Mouse (Mus musculus) stomach, postnatal 0 days (tissue): ENCODE measurements around the gene Fau.

Source experiments
- CTCF ChIP-seq: IDR thresholded peaks from 2 replicates; pipeline ENCODE4 v1.5.1; 2016; ENCODE audit warnings: antibody characterized with exemption, low read depth, mild to moderate bottlenecking, moderate library complexity
- EP300 ChIP-seq: optimal IDR thresholded peaks from 2 replicates; pipeline ENCODE3; 2016; ENCODE audit warnings: antibody characterized with exemption

DNA sequence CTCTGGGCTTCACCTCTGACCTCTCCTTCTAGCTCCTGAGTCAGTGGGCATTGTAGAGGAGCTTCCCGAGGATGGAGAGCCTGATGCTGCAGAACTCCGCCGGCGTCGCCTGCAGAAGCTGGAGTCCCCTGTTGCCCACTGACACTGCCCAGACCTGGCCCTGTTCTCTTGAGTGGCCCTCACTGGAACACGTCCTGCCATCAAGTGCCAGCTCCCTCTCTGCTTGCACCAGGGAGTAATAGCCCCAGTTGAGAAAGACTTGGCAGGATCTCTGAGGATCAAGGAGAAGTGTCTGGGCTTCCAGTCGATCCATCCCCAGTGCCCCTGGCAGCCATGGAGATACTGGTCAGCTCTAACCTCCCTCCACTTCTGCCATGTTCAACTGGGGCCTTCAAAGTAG is 5.1 kb upstream of the Fau start:
- TF ChIP-seq EP300 (no peak), CTCF (no peak)
